Mouse (Mus musculus): Measurements from ENCODE around the gene A830031A19Rik.
A peak's percentile ranks its signal among the peaks of the same experiment; 100 is the strongest.

Gene A830031A19Rik

DNA sequence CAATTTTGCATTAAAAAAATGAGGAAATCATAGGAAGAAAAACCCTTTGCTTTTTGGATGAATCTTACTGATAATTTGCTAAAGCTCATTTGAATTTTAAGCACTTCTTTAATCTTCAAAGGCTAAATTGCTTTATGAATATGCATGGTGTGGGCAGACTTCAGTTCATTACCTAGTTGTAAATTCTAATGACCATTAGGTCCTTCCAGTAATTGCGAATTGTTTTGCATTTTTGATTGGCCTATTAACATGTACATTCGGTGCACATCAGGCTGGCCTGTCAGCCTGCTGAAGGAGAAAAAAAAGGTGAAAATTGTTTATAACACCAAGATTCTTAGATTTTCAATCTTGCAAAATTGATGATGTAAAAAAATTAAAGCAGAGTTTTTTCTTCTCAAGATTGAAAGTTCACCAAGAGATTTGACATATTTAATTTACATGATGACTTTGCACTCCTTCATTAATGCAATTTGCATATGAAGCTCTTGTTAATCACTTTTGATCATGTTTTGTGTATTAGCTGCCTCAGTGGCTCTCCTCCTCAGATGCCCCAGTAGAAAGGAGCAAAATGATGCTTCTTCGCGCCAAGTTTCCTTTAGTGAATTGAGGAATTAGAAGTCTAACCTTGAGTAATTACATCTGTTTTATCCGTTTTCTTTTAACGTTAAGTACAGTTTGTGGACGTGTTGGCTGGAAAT, 21.0 kb upstream of the A830031A19Rik start:
- no peak for DNase-seq (ENCODE audit: inconsistent age in 2 of 2, low spot score in 1 of 2)

DNA sequence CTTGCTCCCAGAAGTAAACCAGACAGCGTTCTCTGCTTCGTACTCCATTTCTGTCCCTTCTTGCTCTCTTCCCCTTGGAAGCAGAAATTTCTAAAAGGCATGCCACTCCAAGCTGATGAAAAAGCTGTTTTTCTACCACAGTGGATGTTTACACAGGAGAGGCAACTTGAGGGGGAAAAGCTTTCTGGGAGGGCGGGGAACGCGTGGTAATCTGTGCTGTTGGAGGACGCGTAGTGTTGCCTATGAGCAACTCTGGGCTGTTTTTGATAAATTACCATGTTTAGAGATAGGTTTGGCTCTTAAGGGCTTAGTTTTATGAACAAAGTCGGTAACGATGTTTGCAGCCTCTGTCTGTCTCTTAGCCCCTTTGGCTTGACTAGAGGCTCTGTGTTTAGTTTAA, 20.4 kb upstream of the A830031A19Rik start:
- DNase-seq (ENCODE audit: inconsistent age in 2 of 2, low spot score in 1 of 2), result no peak

DNA sequence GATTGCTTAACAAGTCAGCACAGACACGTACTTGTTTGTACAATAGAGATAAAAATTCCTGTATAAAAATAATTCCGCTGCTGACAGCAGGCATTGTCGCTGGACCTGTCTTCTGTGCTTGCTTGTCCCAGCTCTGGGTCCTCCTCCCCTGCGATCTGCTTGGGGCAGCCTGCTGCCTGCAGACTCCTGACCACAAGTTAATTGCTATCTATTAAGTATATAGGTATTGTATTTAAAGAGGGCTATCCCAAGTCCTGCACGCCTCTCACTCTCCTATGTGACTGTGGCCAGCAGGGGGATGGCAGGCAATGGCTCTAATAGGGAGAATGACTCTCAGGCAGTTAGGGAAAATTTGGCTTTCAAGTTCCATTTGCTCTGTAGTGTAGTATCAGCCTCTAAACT, 19.2 kb upstream of the A830031A19Rik start:
- DNase-seq (ENCODE audit: inconsistent age in 2 of 2, low spot score in 1 of 2), result no peak

DNA sequence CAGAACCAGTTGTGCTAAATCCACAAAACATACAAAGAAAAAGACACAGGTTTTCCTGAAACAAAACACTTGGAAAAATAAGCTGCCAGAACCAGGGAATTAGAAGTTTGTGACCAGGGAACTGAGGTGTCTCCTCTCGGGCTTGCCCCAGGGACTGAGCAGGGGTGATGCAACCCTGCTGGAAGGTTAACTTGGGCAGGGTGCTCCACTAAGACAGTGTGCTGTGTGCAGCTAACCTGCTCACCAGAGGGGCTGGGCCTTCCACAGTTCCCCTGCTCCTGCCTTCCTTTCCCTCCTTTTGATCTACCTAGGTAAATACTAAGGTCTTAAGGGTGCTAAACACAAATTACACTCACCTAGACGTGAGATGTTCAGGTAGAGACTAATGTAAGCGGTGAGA, 17.8 kb upstream of the A830031A19Rik start:
- DNase-seq (ENCODE audit: inconsistent age in 2 of 2, low spot score in 1 of 2), result no peak

DNA sequence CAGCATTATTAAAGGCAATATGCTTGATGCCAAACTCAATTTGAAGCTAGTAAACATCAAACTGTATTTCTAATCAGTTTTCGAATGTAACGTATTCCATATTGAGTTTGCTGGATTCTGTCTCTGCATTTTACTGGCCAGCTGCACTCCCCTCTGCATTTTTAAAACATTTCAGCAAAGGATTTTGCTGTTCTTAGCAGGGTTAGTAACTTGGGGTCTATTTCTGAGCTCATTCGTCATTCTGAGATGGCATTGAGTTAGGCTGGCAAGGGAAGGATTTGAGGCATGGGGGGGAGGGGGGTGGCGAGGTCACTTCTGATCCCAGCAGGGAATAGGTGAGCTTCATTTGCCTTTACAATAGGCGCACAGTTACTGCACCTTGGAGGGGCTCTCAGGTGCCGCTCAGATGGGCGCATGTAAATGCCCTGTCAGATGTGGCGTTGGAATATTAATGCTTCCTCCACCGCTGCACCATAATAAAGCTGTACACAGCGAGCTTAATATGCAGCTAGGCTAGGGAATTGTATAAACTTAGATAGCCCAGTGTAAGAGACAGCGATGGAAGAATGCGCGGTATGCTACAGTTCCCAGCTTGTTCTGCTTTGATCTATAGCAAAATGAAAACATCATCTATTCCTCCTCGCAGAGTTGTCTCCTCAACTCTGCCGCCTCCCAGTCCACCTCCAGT, 16.7 kb upstream of the A830031A19Rik start:
- DNase-seq (ENCODE audit: inconsistent age in 2 of 2, low spot score in 1 of 2), result no peak

DNA sequence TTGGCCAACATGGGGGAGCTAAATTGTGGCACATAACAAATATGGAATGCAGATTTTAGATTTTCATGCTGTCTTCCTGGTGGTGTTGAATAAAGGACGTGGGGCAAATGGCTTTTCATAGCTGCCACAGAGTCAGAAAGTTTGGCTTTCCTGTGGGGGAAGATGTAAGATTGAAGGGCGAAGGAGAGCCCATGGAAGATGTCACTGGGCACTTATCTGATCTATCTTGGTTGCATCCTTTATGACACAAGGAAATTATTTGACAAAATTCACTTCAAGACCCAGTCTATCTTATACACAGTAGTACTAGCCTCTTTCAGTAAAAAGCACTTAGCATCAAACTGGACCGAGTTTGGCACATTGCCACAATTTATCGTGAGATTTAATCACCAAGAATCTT, 15.6 kb upstream of the A830031A19Rik start:
- no peak for DNase-seq (ENCODE audit: inconsistent age in 2 of 2, low spot score in 1 of 2)

DNA sequence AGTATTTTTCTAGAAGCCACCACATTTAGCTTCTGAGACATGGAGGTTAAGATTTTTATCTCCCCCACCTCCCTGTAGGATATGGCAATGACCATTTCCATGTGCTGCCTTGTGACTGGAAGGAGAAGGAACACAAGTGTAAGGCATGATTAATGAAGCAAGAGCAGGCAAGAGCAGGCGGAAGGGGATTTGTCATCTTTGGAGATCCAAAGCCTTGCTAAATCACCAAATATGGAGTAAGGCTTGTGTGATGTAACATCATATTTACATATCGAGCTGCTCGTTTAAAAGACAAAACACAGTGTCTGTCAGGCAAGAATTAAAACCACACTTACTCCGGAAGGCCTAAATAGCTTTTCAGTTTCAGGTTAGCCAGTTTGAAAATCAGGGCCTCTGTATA, 12.2 kb upstream of the A830031A19Rik start:
- DNase-seq (ENCODE audit: inconsistent age in 2 of 2, low spot score in 1 of 2), result peak in 1 of 2 experiments; percentile 39

DNA sequence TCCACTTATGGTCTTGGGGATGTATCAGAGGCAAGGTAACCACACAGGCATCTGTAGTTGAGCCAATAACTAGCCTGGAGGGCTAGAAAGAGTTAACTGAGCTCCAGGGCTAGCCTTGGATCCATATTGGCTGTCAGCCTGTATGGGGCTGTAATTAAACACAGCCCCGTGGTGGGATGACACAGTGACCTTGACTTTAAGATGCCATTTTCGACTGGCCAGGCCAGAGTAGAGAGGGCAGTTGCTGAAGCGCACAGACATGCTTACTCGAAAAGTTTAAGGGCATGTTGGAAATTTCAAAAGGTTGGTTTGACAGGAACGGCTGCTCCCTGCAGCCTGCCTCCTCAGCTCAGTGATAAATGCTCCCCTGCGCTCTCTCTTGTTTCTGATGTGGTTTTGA, 11.1 kb upstream of the A830031A19Rik start:
- peak; percentile 58 to 78 for DNase-seq (ENCODE audit: inconsistent age in 2 of 2, low spot score in 1 of 2)

DNA sequence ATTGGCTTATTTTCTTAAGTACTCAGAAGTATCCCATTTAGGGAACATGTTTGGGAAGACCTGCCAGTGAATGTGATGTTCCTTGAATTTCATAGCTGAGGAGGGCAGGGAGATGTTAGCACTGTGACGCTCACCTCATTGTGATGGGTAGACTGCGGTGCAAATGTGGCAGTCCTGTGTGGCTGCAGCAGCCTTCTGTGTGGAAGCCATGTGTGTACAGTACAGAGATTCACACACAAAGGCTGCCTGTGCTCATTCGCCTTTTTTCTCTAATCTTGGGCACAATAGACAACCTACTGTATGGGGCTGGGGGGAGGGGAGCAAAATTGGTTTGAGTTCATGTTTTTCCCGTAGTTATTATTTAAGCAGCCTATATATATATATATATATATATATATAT, 9.7 kb upstream of the A830031A19Rik start:
- no peak for DNase-seq (ENCODE audit: inconsistent age in 2 of 2, low spot score in 1 of 2)

DNA sequence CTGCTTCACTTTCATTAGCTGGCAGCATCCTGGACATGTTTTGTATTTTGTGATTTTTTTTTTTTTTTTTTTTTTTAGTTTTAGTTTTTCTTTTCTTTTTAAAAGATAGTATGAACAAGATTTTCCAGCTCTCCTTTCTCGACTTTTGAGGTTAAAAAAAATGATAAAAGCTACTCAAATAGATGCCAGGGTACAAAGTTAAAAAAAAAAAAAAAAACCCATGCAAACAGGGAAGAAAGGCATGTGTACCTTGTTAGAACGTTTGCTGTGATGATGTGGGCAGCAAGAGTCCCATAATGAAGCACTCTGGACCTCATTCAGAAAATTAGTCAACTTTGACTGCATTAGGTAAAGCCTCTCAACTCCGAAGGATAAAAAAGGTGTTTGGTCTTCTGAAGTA, 9.2 kb upstream of the A830031A19Rik start:
- no peak for DNase-seq (ENCODE audit: inconsistent age in 2 of 2, low spot score in 1 of 2)

DNA sequence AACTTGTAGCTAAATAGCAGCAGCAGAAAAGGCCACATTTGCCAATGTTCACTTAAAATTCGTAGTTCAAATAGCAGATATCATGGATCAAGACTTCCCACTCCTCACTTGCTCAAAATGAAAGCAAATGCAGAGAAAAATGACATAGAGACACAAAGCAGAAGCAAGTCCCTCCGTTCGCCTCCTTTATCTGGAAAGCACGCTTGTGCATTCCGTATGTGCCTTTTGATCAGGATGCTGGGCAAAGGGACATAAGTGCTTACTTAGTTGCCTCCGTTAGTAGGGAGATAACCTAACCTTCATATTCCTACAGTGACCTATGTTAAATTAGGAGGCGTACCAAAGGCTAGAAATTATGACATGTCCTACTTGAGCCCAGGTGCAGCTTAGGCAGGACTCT, 8.6 kb upstream of the A830031A19Rik start:
- no peak for DNase-seq (ENCODE audit: inconsistent age in 2 of 2, low spot score in 1 of 2)

DNA sequence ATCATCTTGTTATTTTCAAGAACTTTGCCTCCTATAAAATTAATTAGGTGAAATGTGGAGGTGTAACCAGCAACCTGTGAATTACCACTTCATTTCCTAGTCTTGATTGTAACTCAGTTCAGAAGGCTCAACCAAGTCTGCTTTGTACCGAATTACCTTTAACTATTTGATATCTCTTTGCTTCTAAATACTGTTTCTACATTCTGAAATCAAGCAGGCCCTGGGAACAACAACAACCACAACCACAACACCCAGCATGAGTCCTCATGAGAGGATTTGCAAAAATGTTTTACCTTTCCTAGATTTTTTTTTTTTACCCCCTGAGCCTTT, 8.2 kb upstream of the A830031A19Rik start:
- DNase-seq (ENCODE audit: inconsistent age in 2 of 2, low spot score in 1 of 2), result no peak

DNA sequence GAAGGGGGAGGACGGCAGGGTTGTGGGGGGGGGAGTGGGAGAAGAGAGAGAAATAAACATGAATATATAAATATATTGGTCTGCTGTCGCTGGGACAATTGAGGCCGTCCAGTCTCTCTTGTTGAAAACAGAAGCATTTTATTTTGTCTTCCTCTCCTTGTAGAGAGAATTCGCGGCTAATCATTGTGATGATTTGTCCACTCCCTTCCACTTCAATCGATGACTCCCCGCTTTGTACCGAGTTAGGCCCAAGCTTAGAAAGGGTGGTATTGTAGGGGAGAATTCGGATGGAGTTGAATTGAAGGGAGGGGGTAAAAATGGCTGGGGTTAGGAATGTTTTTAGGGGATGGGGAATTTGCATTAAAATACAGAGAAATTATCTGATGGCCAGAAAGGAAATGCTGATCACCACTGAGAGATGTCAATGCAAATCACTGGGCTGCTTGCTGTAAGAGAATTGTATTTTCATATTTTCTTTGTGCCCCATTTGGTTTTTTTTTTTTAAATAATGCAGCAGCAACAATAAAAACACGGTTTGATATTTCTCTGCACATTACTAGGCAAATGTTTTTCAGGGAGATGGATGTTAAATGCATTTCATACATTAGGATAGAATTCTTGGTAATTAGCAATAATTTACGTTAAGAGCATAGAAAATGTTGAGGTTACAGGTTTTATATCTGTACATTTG, 7.7 kb upstream of the A830031A19Rik start:
- DNase-seq (ENCODE audit: inconsistent age in 2 of 2, low spot score in 1 of 2), result no peak

DNA sequence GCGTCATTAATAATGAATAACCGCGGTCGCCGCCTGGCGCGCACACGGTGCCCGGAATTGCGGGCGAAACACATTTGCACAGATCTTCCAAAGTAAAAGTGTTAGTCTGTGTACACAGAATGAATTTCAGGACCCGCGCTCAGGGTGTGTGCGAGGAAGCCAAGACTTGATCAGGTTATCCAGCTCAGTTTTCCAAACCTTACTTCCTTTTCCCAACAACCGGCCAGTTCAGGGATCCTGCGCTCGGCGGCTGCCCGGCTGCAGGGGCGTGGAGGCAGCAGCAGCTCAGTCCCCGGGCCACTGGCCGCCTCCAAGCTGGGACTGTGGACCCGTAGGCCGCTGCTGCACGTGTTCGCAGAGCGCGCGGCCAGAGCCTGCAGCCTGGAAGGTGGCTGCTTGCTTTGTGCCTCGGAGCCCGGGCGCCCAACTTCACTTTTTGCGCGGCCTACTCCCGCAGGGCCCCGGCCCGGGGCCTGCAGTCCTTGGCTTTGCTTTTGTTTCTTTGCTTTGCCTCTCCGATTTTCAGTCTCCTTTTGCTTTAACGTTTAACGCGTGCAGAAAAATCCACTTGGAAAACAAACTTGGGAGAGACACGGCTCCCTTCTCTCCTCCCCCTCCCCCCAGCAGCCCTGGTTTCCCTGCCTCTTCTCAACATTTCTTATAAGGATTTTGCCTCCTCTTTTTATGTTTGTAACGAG, 7.0 kb upstream of the A830031A19Rik start:
- DNase-seq (ENCODE audit: inconsistent age in 2 of 2, low spot score in 1 of 2), result peak; percentile 62 to 84

DNA sequence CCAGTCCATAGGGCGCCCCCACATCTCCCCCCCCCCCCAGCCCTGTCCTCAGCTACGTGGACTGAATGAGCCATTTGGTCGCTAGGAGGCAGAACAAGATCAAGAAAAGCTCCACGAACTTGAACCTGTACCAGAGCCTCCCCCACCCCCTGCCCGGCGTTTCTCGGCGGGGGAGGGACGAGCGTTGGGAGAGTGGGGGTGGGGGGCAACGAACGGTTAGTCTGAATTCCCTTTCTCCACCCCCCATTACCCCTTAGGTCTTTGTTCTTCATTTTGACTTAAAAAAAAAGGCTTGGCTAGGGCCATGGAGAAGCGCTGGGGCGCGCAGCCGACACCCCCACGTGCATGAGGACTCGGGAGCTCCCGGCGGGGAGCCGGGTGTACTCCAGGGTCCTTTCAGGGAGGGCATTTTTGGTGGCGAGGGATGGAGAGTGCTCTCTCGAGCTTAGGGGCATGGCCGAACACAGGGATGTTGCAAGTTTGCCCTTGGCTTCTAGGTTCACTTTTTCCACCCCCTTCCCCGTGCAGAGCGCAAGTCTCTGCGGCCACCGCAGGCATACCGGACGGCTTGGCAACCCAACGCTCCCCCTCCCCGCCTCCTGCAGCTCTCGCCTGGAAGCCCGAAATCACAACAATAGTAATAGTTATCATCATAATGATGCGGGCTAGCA, 6.3 kb upstream of the A830031A19Rik start:
- peak; percentile 65 to 91 for DNase-seq (ENCODE audit: inconsistent age in 2 of 2, low spot score in 1 of 2)

DNA sequence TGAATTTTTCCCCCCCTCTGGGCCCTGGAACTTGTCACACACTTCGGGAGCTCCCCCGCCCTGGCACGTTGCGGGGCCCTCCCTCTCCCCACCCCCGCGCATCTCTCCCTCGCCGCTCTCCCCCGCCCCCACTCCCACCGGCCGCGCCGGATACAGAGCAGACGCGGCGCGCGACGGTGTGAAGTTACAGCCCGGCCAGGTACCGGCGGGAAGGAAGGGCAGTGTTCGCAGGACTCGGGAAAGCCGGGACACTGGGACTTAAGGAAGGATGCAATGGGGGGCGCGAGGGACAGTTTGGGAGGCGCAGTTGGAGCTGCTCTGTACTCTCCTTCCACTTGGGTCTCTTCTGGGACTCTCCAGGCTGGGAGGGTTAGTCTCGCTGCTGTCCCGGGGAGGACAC, 5.7 kb upstream of the A830031A19Rik start:
- DNase-seq (ENCODE audit: inconsistent age in 2 of 2, low spot score in 1 of 2), result peak in 1 of 2 experiments; percentile 44

DNA sequence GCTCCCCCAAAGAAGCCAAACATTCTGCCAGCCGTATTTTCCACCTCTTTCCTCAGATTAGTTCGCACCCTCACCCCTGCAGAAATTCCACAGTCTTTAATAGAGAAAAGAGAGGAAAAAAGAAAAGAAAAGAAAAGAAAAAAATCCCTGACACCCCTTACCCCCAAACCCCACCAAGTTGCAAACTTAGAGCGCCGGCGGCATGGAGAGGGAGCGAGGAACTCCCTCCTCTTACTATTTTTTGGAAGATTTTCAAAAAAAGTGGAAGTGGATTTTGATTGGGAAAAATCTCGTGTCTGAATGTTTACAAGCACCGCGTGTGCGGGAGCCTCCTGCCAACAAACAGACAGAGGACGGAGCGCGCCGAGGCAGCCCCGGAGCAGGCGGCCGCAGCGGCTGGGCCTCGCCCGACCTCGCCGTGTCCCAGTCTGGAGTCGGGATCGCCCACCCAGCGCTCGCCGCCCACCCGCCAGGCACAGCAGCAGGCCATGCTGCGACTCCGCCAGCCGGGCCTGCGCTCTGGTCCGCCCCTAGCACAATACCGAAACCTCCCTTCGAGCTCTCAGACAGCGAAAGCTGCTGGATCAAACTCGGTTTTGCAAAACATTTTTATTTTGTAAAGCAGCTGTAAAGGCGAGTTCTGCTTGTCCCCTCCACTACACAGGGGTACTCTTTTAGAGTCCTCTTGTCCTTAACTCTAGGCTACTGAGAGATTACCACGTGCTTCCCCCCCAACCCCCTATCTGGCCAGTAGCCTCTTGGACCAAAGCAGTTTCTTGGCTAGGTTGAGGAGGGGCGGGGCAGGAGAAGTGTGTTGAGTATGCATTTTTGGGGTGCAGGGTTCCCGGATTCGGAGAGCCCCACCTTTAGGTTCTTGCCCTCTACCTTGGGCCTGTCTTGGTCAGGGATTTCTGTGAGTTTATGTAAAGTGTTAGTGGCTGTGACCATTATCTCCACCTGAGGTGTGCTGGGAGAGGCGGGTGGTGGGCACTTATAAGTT, 4.8 kb upstream of the A830031A19Rik start:
- peak; percentile 58 to 86 for DNase-seq (ENCODE audit: inconsistent age in 2 of 2, low spot score in 1 of 2)

DNA sequence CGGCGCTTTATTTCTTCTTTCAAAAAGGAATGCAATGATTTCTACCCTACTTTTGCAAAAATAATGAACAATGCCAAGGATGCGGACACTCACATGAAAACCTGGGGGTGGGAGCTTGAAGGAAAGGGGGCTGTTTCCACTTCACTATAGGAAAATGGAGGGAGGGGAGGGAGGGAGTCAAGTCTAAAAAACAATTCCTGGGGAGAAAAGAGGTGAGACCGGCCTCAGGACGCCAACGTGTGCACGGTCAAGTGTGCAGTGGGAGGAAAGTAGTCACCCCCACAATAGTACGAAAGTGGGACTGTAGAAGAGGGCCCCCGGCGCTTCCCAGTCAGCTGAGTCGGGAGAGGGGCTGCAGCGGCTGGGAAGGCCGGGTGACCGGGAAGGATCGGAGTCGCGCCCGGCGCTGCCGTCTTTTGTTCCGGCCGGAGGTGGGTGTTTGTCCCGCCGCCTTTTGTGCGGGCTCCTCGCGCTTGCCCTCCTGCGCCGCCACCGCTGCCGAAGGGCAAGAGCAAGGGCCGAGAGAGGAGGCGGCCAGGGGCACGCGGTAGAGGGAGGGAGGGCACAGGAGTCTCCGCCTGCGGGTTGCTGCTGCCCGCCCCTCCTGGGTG, 4.0 kb upstream of the A830031A19Rik start:
- DNase-seq (ENCODE audit: inconsistent age in 2 of 2, low spot score in 1 of 2), result peak; percentile 69 to 87
